Mouse (Mus musculus) midbrain, embryonic 11.5 days (tissue): ENCODE measurements around the gene Tpcn1. TPM values are rescaled to one million over a fixed set of nuclear protein-coding genes. Genes with fewer than 3 reads are reported as not detected.

Source experiments
- ATAC-seq: fragments of 200-750 bp; cut with Nextera tagmentation; 2 replicates; pipeline ENCODE4 v1.8.0; 2017; ENCODE audit warnings: moderate TSS enrichment, moderate library complexity; ENCODE audit not compliant: low FRiP score
- DNase-seq: peaks from one replicate; pipeline ENCODE4 v3.0.0; 2015; ENCODE audit warnings: low spot score; ENCODE audit errors: missing footprints
- H3K27ac ChIP-seq: fragments of 300-500 bp; sonication (generic); 2 replicates; pipeline ENCODE4 v1.5.1; 2014; ENCODE audit warnings: low read depth, low read length
- H3K27me3 ChIP-seq: fragments of 300-500 bp; sonication (generic); 2 replicates; pipeline ENCODE4 v1.6.1; 2014; ENCODE audit warnings: mild to moderate bottlenecking, low read length, moderate library complexity, mixed read lengths; ENCODE audit not compliant: control insufficient read depth, insufficient read depth
- H3K36me3 ChIP-seq: fragments of 300-500 bp; sonication (generic); 2 replicates; pipeline ENCODE4 v1.6.1; 2014; ENCODE audit warnings: mild to moderate bottlenecking, low read length, moderate library complexity, mixed read lengths; ENCODE audit not compliant: control insufficient read depth, insufficient read depth
- H3K4me1 ChIP-seq: fragments of 300-500 bp; sonication (generic); 2 replicates; pipeline ENCODE4 v1.6.1; 2014; ENCODE audit warnings: low read length; ENCODE audit not compliant: control insufficient read depth, insufficient read depth
- H3K4me2 ChIP-seq: fragments of 300-500 bp; sonication (generic); 2 replicates; pipeline ENCODE4 v1.6.1; 2014; ENCODE audit warnings: mild to moderate bottlenecking, moderate library complexity
- H3K4me3 ChIP-seq: fragments of 300-500 bp; sonication (generic); 2 replicates; pipeline ENCODE4 v1.5.1; 2014; ENCODE audit warnings: low read depth, low read length
- H3K9ac ChIP-seq: fragments of 300-500 bp; sonication (generic); 2 replicates; pipeline ENCODE4 v1.6.1; 2014; ENCODE audit warnings: low read length
- H3K9me3 ChIP-seq: fragments of 300-500 bp; sonication (generic); 2 replicates; pipeline ENCODE4 v1.6.1; 2016; ENCODE audit warnings: low read length; ENCODE audit not compliant: control insufficient read depth
- WGBS: fragments of 180-500 bp; shearing (Covaris S2); extraction: QIAGEN DNeasy Blood & Tissue Kit; methylation state at CpG from one replicate; pipeline ENCODE4 v1.1.7; 2014; 5-methylcytosine and 5-hydroxymethylcytosine counted together
- polyA plus RNA-seq: library from polyadenylated mRNA; unstranded; fragments of >200 nt; fragmentation: Nextera tagmentation; extraction: Ambion mirVana; gene quantifications from 2 replicates; pipeline ENCODE4 v1.2.1, GENCODE M21; 2014

Gene Tpcn1
- polyA plus RNA-seq, 1 experiment from 2014 or later, result 10.8 TPM

DNA sequence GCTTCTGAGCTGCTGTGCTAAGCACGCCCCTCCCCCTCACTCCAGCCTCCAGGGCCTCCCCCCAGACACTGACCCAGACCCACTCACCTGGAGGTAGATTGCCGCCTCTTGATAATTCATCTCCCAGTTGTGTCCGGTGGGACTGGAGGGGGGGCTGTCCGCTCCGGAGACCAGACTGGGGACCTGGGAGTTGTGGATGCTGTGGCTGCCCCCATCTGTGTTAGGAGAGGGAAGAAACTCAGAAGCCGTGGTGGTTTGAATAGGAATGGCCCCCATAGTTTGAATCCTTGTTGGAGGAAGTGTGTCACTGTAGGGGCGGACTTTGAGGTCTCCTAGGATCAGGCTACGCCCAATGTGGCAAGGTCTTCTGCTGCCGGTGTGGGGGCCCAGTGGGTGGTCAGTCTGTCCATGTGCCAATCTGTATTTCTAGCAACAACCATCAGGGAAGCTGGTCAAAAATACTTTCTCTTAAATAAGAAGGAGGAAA lies 28.3 kb downstream of the Tpcn1 start:
- Histone ChIP-seq H3K36me3 (no peaks in the 10 kb centered on the region), H3K9me3 (no peaks in the 10 kb centered on the region), H3K27me3 (no peaks in the 10 kb centered on the region), H3K27ac (peak overlapping the region; percentile 40; the same call in 1 of the 2 replicates), H3K4me2 (no peak overlapping the region), H3K4me1 (peaks cover 16% of the 10 kb centered on the region), H3K9ac (no peak overlapping the region), H3K4me3 (no peak overlapping the region)
- no peak for DNase-seq
- peak; percentile 34; the same call in 1 of the 2 replicates for ATAC-seq
- 73% methylated on average over 9 of the region's 9 CpGs for WGBS

DNA sequence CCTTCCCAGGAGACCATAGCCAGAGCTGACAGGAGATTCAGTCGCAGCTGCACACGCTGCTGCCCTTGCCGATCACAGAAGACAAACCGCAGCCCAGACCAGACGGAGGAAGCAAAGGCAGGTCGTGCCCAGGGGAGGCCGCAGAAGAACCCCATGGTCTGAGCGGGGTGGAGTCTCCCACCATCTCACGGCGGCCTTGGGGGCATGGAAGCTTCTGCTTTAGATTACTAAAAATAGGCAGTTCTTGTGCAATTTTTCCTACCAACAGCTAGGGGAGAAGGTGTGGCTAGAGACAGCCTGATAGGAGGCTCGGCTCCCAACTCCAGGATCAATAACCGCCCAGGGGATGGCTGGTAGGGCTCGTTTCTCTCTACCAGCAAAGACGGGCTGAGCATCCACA lies 29.7 kb downstream of the Tpcn1 start:
- Histone ChIP-seq H3K9me3 (no peaks in the 10 kb centered on the region), H3K27ac (no peak overlapping the region), H3K9ac (no peak overlapping the region), H3K4me1 (peaks cover 16% of the 10 kb centered on the region), H3K4me3 (no peak overlapping the region), H3K4me2 (no peak overlapping the region), H3K36me3 (no peaks in the 10 kb centered on the region), H3K27me3 (no peaks in the 10 kb centered on the region)
- ATAC-seq, result no peak
- 74% methylated on average over 14 of the region's 14 CpGs for WGBS
- no peak for DNase-seq

DNA sequence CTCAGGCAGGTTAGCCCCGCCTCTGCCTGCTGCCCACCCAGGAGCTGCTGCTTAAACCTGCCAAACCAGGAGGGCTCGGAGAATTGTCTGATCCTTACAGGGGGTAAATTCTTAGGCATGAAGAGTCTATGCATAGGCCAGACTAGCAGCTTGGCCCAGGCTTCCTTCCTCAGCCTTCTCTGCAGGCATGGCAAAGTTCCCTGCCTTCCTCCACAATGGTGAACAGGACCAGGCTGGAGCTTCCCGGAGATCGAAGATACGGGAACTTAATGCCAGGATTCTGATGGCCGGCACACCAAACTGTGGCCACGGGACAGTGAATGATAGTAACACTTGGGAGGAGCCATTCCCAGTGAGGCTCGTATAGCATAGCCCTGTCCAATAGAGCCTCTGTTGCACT lies 30.4 kb downstream of the Tpcn1 start:
- no peak overlapping the region for H3K27ac ChIP-seq
- H3K4me1 ChIP-seq, result peaks cover 13% of the 10 kb centered on the region
- H3K4me3 ChIP-seq, result no peak overlapping the region
- H3K4me2 ChIP-seq, result no peak overlapping the region
- no peaks in the 10 kb centered on the region for H3K9me3 ChIP-seq
- ATAC-seq (no peak), DNase-seq (no peak)
- no peak overlapping the region for H3K9ac ChIP-seq
- H3K36me3 ChIP-seq, result no peaks in the 10 kb centered on the region
- no peaks in the 10 kb centered on the region for H3K27me3 ChIP-seq
- 78% methylated on average over 8 of the region's 8 CpGs for WGBS

DNA sequence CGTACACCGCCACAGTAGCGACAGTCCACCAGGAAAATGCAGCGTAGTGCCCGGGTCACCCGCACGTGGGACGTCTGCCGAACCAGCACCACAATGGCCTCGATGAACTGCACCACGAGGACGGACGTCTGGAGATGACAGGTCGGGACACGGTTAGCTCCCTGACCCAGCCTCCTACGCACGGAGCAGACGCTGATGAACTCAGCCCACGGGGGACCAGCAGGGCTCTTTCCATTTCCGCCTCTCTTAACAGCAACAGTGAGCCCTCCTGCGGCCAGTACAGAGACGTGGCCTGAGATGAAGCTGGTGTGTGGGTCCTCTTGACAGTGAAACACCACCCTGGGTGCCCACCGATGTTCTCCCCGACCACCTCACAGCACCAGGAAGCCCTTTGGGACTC lies 32.6 kb downstream of the Tpcn1 start:
- no peak overlapping the region for H3K9ac ChIP-seq
- H3K36me3 ChIP-seq, result no peaks in the 10 kb centered on the region
- H3K9me3 ChIP-seq, result no peaks in the 10 kb centered on the region
- DNase-seq, result no peak
- no peak overlapping the region for H3K27ac ChIP-seq
- H3K4me2 ChIP-seq, result no peak overlapping the region
- H3K4me3 ChIP-seq, result no peak overlapping the region
- H3K4me1 ChIP-seq, result peaks cover 10% of the 10 kb centered on the region
- ATAC-seq, result no peak
- WGBS, result 90% methylated on average over 24 of the region's 24 CpGs
- H3K27me3 ChIP-seq, result no peaks in the 10 kb centered on the region

DNA sequence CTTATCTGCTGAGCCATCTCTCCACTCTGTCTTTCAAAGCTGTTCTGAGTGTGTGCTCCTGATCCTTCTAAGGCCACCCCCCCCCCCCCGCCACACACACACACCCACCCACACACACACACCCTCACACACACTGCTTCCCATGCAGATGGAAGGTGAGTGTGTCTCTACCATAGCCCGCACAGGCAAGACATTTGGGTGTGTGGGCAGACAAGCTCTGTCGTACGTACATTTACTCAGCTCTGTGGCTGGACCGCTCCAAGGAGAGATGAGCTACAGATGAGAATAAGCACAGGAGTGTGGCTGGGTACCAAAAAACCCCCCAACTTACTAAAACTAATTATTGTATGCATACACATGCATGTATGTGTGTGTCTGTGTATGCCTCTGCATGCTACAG lies 37.8 kb downstream of the Tpcn1 start:
- DNase-seq (no peak), ATAC-seq (no peak)
- Histone ChIP-seq H3K4me3 (no peak overlapping the region), H3K36me3 (no peaks in the 10 kb centered on the region), H3K27ac (no peak overlapping the region), H3K9ac (no peak overlapping the region), H3K9me3 (no peaks in the 10 kb centered on the region), H3K4me2 (no peak overlapping the region), H3K27me3 (no peaks in the 10 kb centered on the region), H3K4me1 (no peaks in the 10 kb centered on the region)
- 96% methylated on average over 5 of the region's 5 CpGs for WGBS

DNA sequence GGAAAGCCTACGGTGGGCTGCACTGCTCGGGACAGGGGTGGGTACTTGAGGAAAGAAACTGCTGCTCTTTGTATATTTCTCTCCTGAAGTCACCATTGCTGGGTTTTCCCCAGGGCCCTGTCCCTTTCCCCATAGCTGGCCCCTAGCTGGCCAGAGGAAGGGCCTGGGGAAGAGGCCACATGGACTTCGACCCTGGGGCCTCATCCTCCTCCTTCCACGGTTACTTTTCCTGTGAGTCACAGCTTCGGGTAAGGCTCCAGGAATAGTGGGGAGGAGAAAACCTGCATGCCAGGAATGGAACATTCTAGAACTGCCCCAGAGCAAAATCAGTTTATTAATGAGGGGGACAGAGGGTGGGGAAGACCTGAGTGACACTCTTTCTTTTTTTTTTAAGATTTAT lies 38.3 kb downstream of the Tpcn1 start:
- no peak for DNase-seq
- Histone ChIP-seq H3K9me3 (no peaks in the 10 kb centered on the region), H3K27ac (no peak overlapping the region), H3K4me3 (no peak overlapping the region), H3K4me1 (no peaks in the 10 kb centered on the region), H3K4me2 (no peak overlapping the region), H3K27me3 (no peaks in the 10 kb centered on the region), H3K36me3 (no peaks in the 10 kb centered on the region), H3K9ac (no peak overlapping the region)
- ATAC-seq, result no peak
- WGBS, result 82% methylated on average over 5 of the region's 5 CpGs

DNA sequence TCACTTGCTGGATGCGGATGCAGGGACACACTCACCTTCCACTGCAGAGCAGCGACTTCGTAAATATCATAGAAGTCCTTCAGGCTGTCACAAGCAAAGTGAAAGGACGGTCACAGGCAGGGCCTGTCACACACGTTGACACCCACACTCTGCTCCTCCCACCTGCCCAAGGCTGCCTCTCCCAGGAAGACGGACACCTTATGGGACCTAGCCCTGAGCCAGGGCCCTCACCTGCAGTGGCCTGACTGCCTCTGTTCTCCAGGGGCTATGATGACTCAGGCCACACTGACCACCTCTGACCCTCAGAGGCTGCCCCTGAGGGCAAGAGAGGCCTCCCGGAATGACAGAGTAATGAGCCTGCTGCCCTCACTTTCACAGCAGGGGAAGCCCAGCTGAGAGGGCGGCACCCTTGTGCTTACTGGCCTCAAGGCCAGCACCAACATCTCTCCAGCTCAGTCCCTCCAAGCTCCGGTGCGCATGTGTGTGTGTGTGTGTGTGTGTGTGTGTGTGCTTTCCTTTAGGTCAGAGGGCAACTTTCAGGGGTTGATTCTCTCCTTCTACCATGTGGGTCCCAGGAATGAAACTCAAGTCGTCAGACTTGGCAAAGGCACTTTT lies 40.1 kb downstream of the Tpcn1 start:
- Histone ChIP-seq H3K27me3 (no peaks in the 10 kb centered on the region), H3K9me3 (no peaks in the 10 kb centered on the region), H3K9ac (no peak overlapping the region), H3K4me1 (no peaks in the 10 kb centered on the region), H3K27ac (no peak overlapping the region), H3K4me3 (no peak overlapping the region), H3K4me2 (no peak overlapping the region), H3K36me3 (no peaks in the 10 kb centered on the region)
- DNase-seq (no peak), ATAC-seq (no peak)
- 72% methylated on average over 11 of the region's 11 CpGs for WGBS

DNA sequence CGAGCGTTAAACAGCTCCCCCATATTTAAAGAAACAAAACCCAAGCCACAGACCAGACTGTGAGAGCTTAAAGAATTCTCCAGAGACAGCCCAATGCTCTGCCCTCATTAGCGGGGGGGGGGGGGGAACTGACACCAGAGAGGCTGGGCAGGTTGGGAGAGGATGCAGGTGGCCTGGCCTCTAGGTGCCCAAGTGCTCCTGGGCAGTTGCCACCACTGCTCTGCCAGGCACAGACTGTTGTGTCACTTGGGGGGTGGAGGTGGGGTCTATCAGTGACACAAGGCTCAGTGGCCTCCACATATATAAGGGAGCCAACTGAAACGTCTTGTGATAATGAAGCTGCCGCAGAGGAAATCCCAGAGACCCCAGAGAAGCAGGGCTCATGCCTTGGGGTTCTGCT lies 51.8 kb downstream of the Tpcn1 start:
- no peak for ATAC-seq
- DNase-seq, result no peak
- Histone ChIP-seq H3K27ac (no peak overlapping the region), H3K4me1 (no peaks in the 10 kb centered on the region), H3K4me3 (no peak overlapping the region), H3K36me3 (no peaks in the 10 kb centered on the region), H3K4me2 (no peak overlapping the region), H3K9me3 (no peaks in the 10 kb centered on the region), H3K9ac (no peak overlapping the region), H3K27me3 (no peaks in the 10 kb centered on the region)
- WGBS, result 68% methylated on average over 5 of the region's 5 CpGs

DNA sequence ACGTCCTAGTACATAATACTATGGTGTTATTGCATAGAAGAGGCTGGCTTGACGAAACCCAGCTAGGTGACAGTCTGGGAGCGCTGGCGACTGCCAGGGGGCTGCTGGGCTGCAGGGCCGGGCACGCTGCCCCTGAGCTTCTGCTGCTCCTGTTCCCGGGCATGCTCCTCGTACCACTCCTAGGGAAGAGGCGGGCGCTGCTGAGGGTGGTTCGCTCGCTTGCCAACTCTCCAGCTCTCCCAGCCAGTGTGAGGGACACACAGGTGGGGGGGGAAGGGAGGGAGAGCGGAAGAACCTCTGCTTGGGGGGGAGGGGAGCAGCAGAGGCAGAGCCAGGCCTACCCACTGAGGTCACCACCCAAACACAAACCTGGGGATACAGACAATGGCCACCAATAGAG lies 52.4 kb downstream of the Tpcn1 start:
- Histone ChIP-seq H3K27ac (no peak overlapping the region), H3K36me3 (no peaks in the 10 kb centered on the region), H3K4me3 (no peak overlapping the region), H3K27me3 (no peaks in the 10 kb centered on the region), H3K4me2 (no peak overlapping the region), H3K9ac (no peak overlapping the region), H3K9me3 (no peaks in the 10 kb centered on the region), H3K4me1 (no peaks in the 10 kb centered on the region)
- DNase-seq, result no peak
- 84% methylated on average over 13 of the region's 13 CpGs for WGBS
- no peak for ATAC-seq
